Mouse (Mus musculus): ENCODE data around the gene Ppip5k2. TPM values are rescaled to one million over a fixed set of nuclear protein-coding genes. Genes with fewer than 3 reads are reported as not detected.

Gene Ppip5k2
- polyA plus RNA-seq, 1 experiment from 2014 or later = 56.0 TPM

DNA sequence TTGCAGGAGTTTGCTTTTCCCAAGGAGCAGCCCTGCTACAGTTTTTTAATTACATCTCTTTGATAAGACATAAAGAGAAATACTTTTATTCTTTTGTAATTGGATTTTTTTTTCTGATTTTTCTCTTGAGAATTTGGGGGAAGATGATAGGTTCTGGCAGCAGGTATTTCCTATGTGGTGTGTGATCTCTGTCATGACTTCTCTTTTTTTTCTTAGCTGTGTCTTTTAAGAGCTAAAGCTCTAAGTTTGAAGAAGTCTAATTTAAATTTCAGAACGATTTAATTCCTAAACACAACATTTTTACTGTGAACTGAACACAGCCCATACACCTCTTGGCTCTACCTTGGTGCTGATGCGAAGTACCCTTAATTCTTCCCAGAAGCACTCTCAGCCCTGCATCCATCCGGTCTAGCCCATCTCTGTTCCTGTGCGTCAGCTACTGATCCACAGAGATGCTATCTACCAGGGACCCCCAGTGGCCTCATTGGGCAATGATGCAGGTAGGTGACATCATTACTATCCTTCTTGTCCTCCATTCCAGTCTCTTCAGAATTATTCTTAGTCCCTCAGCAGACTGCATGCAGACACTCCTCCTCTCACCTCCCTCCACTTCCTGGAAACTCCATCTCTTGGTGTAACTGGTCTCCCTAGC is 93.6 kb downstream of the Ppip5k2 start:
- H3K4me3 ChIP-seq = no peak overlapping the region
- no peak overlapping the region for H3K27ac ChIP-seq (replicated peaks)
- H3K9me3 ChIP-seq = no peaks in the 10 kb centered on the region
- no peaks in the 10 kb centered on the region for H3K27me3 ChIP-seq (replicated peaks; ENCODE audit: low read depth, poor library complexity, severe bottlenecking)
- no peaks in the 10 kb centered on the region for H3K4me1 ChIP-seq
- 80% methylated on average over 4 of the region's 4 CpGs for WGBS
- H3K36me3 ChIP-seq (replicated peaks) = no peaks in the 10 kb centered on the region
- DNase-seq (ENCODE audit: low spot score) = no peak

DNA sequence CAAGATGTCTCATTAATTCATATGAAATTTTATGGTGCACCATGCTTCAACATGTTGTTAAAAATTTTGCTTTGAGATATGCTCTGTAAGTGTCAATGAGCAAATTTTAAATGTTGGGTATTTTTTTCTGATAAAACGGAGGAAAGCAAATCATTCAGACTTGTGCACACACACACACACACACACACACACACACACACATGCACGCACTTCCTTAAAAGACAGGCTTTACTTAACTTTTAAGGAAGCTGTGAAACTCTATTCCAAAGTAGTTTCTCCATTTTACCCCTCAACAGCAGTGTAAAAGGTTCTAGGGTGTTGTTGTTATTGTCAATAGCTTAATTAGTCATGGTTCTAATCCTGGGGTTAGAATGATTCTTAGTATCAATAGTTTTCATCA is 94.1 kb downstream of the Ppip5k2 start:
- DNase-seq (ENCODE audit: low spot score) = no peak

DNA sequence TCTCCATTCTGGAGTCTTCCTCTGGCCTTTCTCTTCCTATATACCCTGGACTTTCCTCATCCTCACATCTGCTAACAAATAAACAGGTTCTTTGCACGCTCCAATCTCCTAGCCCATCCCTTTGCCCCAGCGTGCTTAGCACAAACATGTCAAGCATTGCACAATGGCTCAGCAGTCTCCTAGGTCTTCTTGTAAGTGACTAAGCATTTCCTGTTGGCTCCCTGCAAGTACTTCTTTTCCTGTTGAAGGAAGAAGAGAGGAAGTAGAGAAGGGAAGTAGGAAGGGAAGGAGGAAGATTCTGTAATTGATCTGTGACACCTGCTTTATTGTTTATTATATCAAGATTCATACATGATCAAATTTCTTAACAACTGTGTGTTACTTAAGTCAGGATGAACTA is 97.4 kb downstream of the Ppip5k2 start:
- Histone ChIP-seq H3K36me3 (replicated peaks) (no peaks in the 10 kb centered on the region), H3K4me3 (no peak overlapping the region), H3K27ac (replicated peaks) (no peak overlapping the region), H3K9me3 (no peaks in the 10 kb centered on the region), H3K4me1 (no peaks in the 10 kb centered on the region), H3K27me3 (replicated peaks; ENCODE audit: low read depth, poor library complexity, severe bottlenecking) (no peaks in the 10 kb centered on the region)
- WGBS = 75% methylated on average over 2 of the region's 2 CpGs
- no peak for DNase-seq (ENCODE audit: low spot score)

More for the DNA sequence above, 94.1 kb downstream of the Ppip5k2 start:
- no peaks in the 10 kb centered on the region for H3K27me3 ChIP-seq (replicated peaks; ENCODE audit: low read depth, poor library complexity, severe bottlenecking)
- H3K27ac ChIP-seq (replicated peaks) = no peak overlapping the region
- WGBS = 78% methylated on average over 2 of the region's 2 CpGs
- no peaks in the 10 kb centered on the region for H3K9me3 ChIP-seq
- H3K4me3 ChIP-seq = no peak overlapping the region
- no peaks in the 10 kb centered on the region for H3K36me3 ChIP-seq (replicated peaks)
- no peaks in the 10 kb centered on the region for H3K4me1 ChIP-seq

DNA sequence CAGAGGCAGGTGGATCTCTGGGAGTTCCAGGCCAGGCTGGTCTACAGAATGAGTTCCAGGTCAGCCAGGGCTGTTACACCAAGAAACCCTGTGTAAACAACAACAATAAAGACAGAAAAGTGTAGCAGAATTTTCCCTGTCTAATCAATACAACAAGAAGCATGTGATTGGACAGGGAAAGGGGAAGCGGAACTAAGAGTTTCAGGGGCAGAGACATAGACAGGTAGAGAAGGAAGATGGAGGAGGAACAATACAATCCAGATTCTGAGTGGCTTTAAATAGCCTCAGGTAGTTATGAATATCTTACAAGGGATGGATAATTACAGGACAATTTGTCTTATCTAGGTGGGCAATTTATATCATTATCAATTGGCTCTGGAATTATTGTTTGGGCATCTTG is 102.9 kb downstream of the Ppip5k2 start:
- peaks cover 13% of the 10 kb centered on the region for H3K27me3 ChIP-seq (replicated peaks; ENCODE audit: low read depth, poor library complexity, severe bottlenecking)
- no peaks in the 10 kb centered on the region for H3K36me3 ChIP-seq (replicated peaks)
- no peaks in the 10 kb centered on the region for H3K4me1 ChIP-seq
- 96% methylated on average over 1 of the region's 1 CpGs for WGBS
- H3K4me3 ChIP-seq = no peak overlapping the region
- H3K9me3 ChIP-seq = no peaks in the 10 kb centered on the region
- no peak overlapping the region for H3K27ac ChIP-seq (replicated peaks)
- DNase-seq (ENCODE audit: low spot score) = no peak

DNA sequence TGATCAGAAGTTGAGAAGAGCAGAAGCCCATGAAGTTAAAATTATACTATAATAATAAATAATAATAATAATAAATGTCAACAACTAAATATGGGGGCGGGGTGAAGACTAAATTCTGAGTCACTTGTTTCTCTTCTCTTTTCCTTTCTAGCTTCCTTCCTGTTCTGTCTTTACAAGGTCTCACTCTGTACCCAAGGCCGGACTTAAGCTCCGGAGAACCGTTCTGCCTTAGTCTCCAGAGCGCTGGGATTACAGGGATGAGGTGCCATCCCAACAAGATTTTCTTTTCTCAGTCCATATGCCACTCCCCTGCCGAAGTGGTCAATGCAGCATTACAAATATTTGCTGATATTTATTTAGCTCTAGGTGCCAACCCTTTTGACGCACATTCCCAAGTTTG is 107.9 kb downstream of the Ppip5k2 start:
- H3K27ac ChIP-seq (replicated peaks) = peak overlapping the region; percentile 94
- no peak for DNase-seq (ENCODE audit: low spot score)
- WGBS = 17% methylated on average over 7 of the region's 7 CpGs

DNA sequence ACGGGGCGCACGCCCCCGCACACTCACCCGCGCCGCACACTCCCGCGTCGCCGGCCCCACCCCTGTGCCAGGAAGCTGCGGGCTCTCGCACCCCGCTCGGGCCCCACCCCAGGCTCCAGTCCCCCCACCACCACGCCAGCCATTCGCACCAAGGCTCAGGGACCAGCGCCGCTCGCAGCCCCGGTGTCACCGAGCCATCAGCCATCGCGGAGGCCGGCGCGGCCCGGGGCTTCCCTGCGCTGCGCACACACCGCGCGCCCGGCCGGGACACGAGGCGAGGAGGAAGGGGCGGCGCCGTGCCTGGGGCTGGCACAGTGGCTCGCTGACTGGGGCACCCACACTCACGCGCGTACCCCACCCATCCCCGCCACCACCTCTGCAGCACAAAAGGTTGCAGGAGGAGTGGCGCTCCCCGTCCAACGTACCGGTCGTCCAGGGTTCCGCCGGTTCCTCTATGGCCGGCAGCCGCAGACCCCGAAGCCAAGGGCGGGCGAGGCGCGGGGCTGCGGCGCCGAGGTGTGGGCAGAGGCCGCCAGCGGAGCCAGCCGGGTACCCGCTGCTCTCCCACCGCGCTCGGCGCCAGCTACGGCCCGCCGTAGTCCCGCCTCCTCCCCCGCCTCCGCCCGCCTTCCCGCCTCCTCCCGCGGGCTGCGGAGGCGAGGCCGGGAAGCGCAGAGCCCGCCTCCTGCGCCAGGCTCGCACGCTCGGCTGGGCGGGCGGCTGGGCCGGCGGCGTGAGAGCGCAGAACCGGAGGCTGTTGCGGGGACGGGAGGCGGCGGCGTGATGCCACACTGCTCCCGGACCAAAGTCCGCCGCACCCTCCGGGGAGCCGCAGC is 108.6 kb downstream of the Ppip5k2 start, which contains the start of gene D1Ertd622e:
Gene D1Ertd622e, minus strand, starts transcription at position 669 of the 836 bp plus-strand sequence.
- WGBS = under 1% methylated on average over 104 of the region's 106 CpGs
- peak; percentile 84 for DNase-seq (ENCODE audit: low spot score)
- Histone ChIP-seq H3K4me1 (peaks cover 28% of the 10 kb centered on the region), H3K9me3 (no peaks in the 10 kb centered on the region), H3K27me3 (replicated peaks; ENCODE audit: low read depth, poor library complexity, severe bottlenecking) (peaks cover 13% of the 10 kb centered on the region), H3K36me3 (replicated peaks) (no peaks in the 10 kb centered on the region), H3K27ac (replicated peaks) (peak within 1 kb of the TSS; percentile 94), H3K4me3 (peak within 1 kb of the TSS; percentile 89)

More for the DNA sequence above, 107.9 kb downstream of the Ppip5k2 start:
- H3K27me3 ChIP-seq (replicated peaks; ENCODE audit: low read depth, poor library complexity, severe bottlenecking) = peaks cover 13% of the 10 kb centered on the region
- peaks cover 24% of the 10 kb centered on the region for H3K4me1 ChIP-seq
- peak overlapping the region; percentile 89 for H3K4me3 ChIP-seq
- no peaks in the 10 kb centered on the region for H3K9me3 ChIP-seq
- no peaks in the 10 kb centered on the region for H3K36me3 ChIP-seq (replicated peaks)

DNA sequence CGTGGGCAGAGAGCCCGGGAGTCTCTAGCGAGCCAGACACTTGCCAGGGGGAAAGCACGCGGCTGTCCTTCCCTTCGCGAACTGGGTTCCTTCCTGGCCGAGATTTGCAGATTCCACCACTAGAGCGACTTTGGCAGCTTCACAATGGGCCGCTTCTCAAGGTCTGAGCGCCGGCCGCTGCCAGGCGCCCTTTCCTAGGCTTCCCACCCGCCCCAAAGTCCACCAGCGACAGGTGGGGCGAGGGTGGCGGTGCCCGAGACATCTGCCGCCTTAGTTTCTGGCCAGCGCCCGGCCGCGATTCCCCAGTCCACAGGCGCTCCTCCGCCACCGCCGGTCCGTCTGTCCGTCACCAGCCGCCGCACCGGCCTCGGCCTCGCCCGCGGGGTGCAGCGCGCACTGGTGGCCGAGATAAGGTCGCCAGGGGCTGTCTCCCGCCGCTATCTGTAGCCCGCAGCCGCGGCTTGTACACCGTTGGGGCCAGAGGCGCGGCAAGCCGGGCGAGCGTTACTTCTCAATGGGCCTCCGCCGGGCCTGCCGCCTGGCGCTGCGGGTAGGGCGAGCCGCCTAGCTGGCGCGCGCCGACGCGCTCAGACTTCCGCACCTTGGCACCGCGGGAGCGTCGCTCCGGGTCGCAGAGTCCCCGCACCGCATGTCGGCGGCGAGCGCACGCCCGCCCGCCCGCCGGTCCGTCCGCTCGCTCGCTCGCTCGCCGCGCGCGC is 109.4 kb downstream of the Ppip5k2 start:
- H3K27ac ChIP-seq (replicated peaks) = peak overlapping the region; percentile 94
- peaks cover 13% of the 10 kb centered on the region for H3K27me3 ChIP-seq (replicated peaks; ENCODE audit: low read depth, poor library complexity, severe bottlenecking)
- no peaks in the 10 kb centered on the region for H3K9me3 ChIP-seq
- H3K4me1 ChIP-seq = peaks cover 36% of the 10 kb centered on the region
- peak overlapping the region; percentile 89 for H3K4me3 ChIP-seq
- no peaks in the 10 kb centered on the region for H3K36me3 ChIP-seq (replicated peaks)
- WGBS = under 1% methylated on average over 93 of the region's 93 CpGs
- peak; percentile 75 for DNase-seq (ENCODE audit: low spot score)

DNA sequence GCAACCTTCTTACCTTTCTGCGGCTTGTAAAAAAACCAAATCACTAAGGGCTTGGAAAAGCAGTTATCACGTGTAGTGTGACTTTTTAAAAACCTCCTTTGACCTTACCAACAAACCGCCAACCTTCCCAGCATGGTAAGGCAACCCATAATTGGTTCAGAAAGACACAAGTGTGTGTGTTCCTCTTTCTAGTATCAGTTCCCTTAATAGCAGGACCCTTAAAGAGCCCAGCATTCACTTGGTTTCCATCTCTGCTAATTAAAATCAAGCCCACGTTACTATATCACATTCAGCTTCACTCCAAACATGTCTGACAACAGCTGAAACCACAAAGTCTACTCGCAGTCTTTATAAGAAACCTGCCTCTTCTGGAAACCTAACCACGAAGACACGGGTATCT is 110.8 kb downstream of the Ppip5k2 start:
- peaks cover 40% of the 10 kb centered on the region for H3K4me1 ChIP-seq
- H3K4me3 ChIP-seq = peak overlapping the region; percentile 89; the same call in 1 of the 2 replicates
- 62% methylated on average over 7 of the region's 7 CpGs for WGBS

DNA sequence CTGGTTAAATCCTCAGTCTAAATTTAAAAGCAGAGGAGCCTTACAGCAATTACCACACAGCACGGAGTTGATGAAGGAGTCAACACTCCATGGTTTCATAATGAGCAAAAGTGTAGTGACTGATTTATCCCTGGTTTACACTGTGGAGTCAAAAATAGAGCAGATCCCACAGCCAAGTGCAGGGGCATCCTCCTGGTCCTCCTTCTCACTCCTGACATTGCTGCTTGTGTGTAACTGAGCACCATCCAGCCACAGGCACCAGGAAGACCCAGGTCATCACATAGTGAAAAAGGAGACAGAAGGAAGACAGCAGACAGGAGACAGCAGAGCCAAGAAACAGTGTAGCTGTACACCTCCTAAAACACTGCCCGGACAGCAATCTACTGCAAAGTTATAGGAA is 112.4 kb downstream of the Ppip5k2 start:
- H3K4me1 ChIP-seq = peaks cover 40% of the 10 kb centered on the region
- DNase-seq (ENCODE audit: low spot score) = no peak
- H3K9me3 ChIP-seq = no peaks in the 10 kb centered on the region
- H3K27ac ChIP-seq (replicated peaks) = no peak overlapping the region
- H3K4me3 ChIP-seq = no peak overlapping the region
- no peaks in the 10 kb centered on the region for H3K36me3 ChIP-seq (replicated peaks)
- WGBS = 97% methylated on average over 2 of the region's 2 CpGs
- H3K27me3 ChIP-seq (replicated peaks; ENCODE audit: low read depth, poor library complexity, severe bottlenecking) = peaks cover 5% of the 10 kb centered on the region

More for the DNA sequence above, 110.8 kb downstream of the Ppip5k2 start:
- Histone ChIP-seq H3K36me3 (replicated peaks) (no peaks in the 10 kb centered on the region), H3K27ac (replicated peaks) (no peak overlapping the region), H3K27me3 (replicated peaks; ENCODE audit: low read depth, poor library complexity, severe bottlenecking) (peaks cover 13% of the 10 kb centered on the region), H3K9me3 (no peaks in the 10 kb centered on the region)
- DNase-seq (ENCODE audit: low spot score) = no peak

DNA sequence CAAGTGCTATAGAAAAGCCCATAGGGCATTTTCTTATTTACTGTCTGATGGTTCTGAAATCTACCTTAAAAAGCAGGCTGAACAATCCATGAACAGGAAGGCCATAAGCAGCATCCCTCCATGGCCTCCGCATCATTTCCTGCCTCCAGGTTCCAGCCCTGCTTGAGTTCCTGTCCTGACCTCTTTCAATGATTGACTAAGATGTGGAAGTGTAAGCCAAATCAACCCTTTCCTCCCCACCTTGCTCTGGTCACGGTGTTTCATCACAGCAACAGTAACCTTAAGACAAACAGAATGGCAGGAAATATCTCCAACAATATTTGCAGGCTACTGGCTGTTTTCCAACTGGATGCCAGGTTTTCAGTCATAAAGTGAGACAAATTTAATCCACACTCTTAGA is 113.0 kb downstream of the Ppip5k2 start:
- WGBS = 71% methylated on average over 2 of the region's 2 CpGs
- H3K4me3 ChIP-seq = no peak overlapping the region
- H3K27ac ChIP-seq (replicated peaks) = no peak overlapping the region
- DNase-seq (ENCODE audit: low spot score) = no peak
- H3K27me3 ChIP-seq (replicated peaks; ENCODE audit: low read depth, poor library complexity, severe bottlenecking) = no peaks in the 10 kb centered on the region
- no peaks in the 10 kb centered on the region for H3K9me3 ChIP-seq
- peaks cover 40% of the 10 kb centered on the region for H3K4me1 ChIP-seq
- no peaks in the 10 kb centered on the region for H3K36me3 ChIP-seq (replicated peaks)
